Mouse (Mus musculus) adipocyte (in vitro differentiated cells): Measurements from ENCODE around the gene Os9.
"Not testable (repeated sequence)": the region's sequence is repeated elsewhere in the genome, so short reads cannot be mapped to it uniquely, and the experiment has no call there.

Experiments used
- DNase-seq: peaks from one replicate; pipeline ENCODE4 v3.0.0-alpha.2; 2016; ENCODE audit warnings: low spot score

The Os9 gene

DNA sequence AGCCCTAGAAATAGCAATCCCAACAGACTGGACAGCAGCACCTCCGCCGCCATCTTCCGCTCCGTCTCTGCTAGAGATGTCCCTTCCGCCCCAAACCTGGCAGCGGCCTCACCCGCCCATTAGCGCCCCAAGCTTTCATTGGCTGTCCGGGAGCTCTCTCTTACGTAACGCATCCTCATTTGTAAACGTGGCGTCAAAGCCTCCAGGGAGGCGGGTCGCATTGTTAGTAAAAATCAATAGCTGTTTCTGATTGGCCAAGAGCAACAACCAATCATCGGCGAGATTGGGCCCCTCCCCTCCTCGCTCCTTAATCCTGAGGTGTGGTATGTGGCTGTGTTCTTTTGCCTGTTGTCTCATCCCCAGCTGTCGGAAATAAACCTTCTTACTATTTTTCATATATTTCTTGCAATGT, at the start of gene Os9:
Gene Os9, minus strand, starts transcription at position 66 of the 412 bp plus-strand sequence.
- DNase-seq, result peak; percentile 99

GRCm38 (mm10) chr10:127170002-127170401, 49.1 kb upstream of the Os9 start:
- no peak for DNase-seq

GRCm38 (mm10) chr10:127167614-127168192, 46.8 kb upstream of the Os9 start:
- peak; percentile 85 for DNase-seq

GRCm38 (mm10) chr10:127166771-127167613, 46.1 kb upstream of the Os9 start:
- no peak for DNase-seq

- DNase-seq, result no peak
Observed at GRCm38 (mm10) chr10:127166404-127166715, 45.4 kb upstream of the Os9 start.

DNA sequence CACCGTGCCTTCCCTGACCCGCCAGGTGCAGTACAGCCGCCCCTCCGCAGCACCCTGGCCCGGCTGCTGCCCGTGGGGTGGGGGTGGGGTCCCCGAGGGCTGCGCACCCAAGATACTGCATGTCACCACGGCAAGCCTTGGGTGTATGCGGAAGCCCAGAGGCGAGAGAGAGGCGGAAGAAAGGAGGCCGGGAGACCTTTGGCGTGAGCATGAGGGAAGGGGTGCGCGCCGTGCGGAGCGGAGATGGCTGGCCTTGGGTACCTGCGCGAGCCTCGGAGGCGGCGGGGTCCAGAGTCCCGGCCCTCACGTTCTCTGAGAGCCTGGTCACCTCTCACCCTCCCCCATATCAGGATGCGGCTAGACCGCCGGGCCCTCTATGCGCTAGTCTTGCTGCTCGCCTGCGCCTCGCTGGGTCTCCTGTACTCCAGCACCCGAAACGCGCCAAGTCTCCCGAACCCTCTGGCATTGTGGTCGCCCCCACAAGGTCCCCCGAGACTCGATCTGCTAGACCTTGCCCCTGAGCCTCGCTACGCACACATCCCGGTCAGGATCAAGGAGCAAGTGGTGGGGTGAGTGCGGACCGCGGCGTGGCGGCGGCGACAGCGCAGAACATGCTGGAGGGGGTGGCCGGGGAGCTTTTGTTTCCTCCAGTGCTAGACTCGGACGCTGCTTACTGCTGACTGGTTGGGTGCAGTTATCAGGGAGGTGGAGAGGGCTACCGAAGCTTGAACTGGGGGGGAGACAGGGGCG, 44.9 kb upstream of the Os9 start:
- DNase-seq, result no peak

DNA sequence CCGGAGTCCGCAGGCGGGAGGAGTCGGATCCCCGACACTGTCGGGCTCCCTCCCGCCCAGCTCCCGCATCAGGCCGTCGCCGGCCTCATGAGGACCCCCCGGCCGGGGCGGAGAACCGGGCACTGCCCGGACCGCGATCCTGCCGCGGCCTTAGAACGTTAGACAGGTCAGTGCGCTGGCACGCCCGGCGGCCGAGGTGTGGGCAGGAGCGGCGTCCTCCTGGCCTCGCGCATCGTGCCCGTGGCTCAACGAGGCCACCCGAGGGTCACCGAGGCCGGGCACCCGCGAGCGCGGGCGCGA, 44.4 kb upstream of the Os9 start:
- no peak for DNase-seq

GRCm38 (mm10) chr10:127164631-127165353, 43.9 kb upstream of the Os9 start, which contains the start of gene B4galnt1:
B4galnt1 (plus strand) TSS chr10:127165225.
- peak; percentile 24 for DNase-seq

DNA sequence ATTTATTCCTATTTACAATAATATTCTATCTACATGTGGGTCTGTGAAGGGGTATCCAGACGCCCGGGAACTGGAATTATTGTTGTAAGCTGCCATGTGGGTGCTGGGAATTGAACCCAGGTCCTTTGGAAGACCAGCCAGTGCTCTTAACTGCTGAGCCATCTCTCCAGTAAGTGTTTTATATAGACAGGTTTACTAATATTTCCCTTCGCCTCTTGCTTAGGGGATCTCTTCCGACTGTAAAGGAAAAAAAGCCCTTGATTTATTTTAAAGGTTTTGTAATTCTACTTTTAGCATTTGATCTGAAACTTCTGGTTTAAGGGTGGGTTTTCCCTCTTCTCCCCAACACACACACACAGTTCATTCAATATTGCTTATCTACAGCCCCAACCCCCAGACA, 43.3 kb upstream of the Os9 start:
- no peak for DNase-seq

- DNase-seq, result not testable (repeated sequence)
Observed at GRCm38 (mm10) chr10:127162771-127163261, 41.9 kb upstream of the Os9 start.

DNA sequence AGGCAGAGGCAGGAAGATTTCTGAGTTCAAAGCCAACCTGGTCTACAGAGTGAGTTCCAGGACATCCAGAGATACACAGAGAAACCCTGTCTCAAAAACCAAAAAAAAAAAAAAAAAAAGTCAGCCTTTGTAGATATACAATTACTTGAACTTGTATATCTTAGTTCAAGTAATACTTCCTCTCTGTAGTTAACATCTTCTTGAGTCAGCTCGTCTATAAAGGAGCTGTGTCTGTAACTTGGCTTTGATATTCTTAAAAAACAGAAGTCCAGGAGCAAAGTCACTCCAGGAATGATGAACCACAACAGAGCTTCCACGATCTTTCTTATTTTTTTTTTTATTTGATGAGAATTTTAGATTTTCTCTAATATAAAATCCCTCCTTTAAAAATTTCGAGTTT, 39.8 kb upstream of the Os9 start:
- no peak for DNase-seq

DNA sequence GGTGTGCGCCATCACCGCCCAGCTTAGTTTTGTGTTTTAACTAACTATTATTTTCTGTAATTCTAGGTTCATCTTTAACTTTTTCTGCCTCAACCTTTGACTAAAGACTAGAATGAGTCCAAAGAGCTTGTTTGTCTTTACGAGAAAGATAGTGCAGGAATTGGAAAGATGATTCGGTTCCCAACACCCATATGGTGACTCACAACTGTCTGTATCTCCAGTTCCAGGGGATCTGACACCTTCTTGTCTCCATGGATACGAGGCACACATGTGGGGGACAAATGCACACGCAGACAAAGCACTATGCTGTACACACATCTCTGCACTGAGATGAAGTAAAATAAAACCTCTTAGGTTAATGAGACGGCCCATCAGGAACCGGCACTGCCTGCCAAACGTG, 39.1 kb upstream of the Os9 start:
- DNase-seq, result no peak

GRCm38 (mm10) chr10:127158471-127158870, 37.5 kb upstream of the Os9 start:
- DNase-seq, result no peak

DNA sequence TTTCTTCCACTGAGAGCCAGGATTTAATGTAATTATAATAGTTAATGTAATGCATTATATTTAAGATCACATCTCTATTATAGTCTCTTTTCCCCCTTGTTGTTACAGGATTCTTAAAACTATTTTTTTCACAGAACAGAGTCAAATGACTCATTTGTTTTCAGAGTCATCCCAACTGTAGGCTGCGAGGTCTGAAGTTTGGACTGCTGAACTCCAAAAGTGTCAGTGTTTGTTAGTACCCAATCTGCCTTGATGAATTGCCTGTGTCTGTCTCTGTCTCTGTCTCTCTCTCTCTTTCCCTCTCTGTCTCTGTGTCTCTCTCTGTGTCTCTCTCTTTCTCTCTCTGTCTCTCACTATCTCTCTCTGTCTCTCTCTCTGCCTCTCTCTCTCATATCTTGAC, 35.6 kb upstream of the Os9 start:
- no peak for DNase-seq

GRCm38 (mm10) chr10:127156089-127156488, 35.2 kb upstream of the Os9 start:
- DNase-seq, result no peak

GRCm38 (mm10) chr10:127154652-127155051, 33.7 kb upstream of the Os9 start:
- no peak for DNase-seq

DNA sequence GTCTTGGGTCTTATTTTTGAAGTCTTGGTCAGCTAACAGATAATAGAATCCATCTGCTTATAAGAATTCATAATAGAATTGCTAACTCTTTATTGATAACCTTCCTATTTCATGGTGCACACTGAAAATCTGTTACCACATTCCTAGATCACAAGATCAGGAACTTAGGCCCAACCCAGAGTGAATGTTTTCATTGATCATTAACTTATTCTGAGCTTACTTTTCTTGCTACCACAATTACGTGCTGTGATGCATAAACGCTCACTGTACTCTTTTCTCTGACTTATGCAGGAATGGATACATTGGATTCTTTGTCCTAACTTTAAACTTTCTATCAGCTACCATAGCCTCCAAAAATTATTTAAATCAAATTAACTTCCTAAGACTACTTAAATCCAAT, 33.3 kb upstream of the Os9 start:
- no peak for DNase-seq

DNA sequence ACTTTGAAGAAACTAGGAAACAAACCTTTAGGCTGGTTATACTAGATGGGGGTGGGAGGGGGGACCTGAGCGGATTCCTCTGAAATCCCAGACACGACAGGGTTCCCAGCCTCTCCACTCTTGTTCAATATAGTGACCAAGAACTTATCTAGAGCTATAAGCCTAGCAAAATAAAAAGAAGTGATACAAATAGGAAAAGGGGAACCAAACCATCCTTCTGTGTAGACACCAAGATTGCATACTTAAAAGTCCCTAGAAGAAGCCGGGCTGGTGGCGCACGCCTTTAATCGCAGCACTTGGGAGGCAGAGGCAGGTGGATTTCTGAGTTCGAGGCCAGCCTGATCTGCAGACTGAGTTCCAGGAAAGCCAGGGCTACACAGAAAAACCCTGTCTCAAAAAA, 32.4 kb upstream of the Os9 start:
- DNase-seq, result no peak

DNA sequence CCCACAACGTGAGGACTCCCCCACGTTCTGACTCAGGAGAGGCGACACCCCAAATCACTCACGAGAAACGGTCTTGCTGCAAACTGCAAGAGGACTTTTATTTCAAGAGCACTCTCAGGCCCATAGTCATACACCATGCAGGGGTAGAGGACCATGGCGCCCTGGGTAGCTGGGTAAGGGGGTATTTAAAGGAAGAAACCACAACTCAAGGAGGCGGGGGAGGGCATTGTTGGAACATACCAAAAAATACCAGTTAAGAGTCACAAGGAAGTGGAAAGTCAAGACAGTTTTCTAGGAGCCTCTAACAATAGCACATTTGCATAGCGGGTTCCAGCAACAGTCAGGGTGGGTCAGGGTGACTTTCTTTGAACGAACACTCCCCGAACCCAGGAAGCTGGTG, 31.6 kb upstream of the Os9 start:
- not testable (repeated sequence) for DNase-seq

GRCm38 (mm10) chr10:127151233-127151632, 30.3 kb upstream of the Os9 start:
- not testable (repeated sequence) for DNase-seq

DNA sequence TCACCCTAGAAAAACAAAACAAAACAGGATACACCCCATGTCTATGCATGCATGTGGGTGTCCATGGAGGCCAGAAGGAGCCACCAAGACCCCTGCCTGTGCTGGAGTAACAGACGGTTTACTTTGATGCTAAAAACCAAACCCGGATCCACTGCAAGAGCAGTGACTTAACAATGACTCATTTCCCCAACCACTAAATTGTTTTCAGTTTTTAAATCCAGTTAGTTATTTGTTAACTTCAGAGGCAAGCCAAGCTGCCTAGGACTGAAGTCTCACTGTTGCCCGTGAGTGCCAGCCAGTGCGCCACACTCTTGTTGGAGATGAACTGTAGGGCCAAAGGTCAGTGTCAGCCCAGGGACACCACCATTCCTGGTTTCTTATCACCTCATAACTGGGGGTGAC, 29.5 kb upstream of the Os9 start:
- no peak for DNase-seq

DNA sequence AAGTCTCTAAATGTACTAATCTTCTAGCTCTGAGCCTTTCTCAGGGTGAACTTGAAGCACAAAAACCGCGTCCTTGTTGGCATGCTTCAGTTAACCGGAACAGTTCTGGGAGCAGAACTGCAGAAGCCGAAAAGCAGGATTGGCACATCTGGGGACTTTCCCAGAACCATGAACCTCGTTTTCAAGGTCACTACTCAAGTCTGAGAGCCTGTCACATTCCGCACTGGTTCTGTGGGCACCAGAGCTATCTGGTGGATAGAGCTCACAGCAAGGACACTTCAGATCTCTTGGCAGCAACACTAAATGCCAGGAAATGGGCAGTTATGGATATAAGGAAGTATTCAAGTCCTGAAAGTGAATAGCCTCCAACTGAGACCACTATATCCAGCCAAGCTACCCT, 26.2 kb upstream of the Os9 start:
- no peak for DNase-seq
